Mouse (Mus musculus) midbrain, postnatal 0 days (tissue): ENCODE measurements at regions not wholly inside any gene's neighbourhood (a gene's known extent, or its start where the extent isn't known, plus 50 kb on each side); places are given as distances from the start of the nearest gene placed in this dataset.

Experiments
- ATAC-seq: fragments of 200-750 bp; cut with Nextera tagmentation; 2 replicates; pipeline ENCODE4 v1.8.0; 2017; ENCODE audit warnings: moderate number of reproducible peaks, mild to moderate bottlenecking, moderate TSS enrichment, moderate library complexity; ENCODE audit not compliant: low FRiP score
- DNase-seq: peaks from one replicate; pipeline ENCODE4 v3.0.0-alpha.2; 2015; ENCODE audit warnings: low spot score
- H3K27ac ChIP-seq: fragments of 300-500 bp; sonication (generic); 2 replicates; pipeline ENCODE4 v1.5.1; 2014; ENCODE audit warnings: low read depth, mild to moderate bottlenecking, low read length, mixed read lengths
- H3K27me3 ChIP-seq: fragments of 300-500 bp; sonication (generic); 2 replicates; pipeline ENCODE4 v1.6.1; 2014; ENCODE audit warnings: low read length, control low read depth, mixed read lengths; ENCODE audit not compliant: insufficient read depth
- H3K36me3 ChIP-seq: fragments of 300-500 bp; sonication (generic); 2 replicates; pipeline ENCODE4 v1.6.1; 2014; ENCODE audit warnings: low read length, control low read depth, mixed read lengths; ENCODE audit not compliant: insufficient read depth
- H3K4me1 ChIP-seq: fragments of 300-500 bp; sonication (generic); 2 replicates; pipeline ENCODE4 v1.6.1; 2014; ENCODE audit warnings: mild to moderate bottlenecking, control low read depth, antibody characterized with exemption, low read length, mixed read lengths; ENCODE audit not compliant: insufficient read depth
- H3K4me2 ChIP-seq: fragments of 300-500 bp; sonication (generic); 2 replicates; pipeline ENCODE4 v1.6.1; 2014; ENCODE audit warnings: low read depth, mild to moderate bottlenecking, low read length, mixed read lengths; ENCODE audit not compliant: poor library complexity, severe bottlenecking
- H3K4me3 ChIP-seq: fragments of 300-500 bp; sonication (generic); 2 replicates; pipeline ENCODE4 v1.5.1; 2014; ENCODE audit warnings: low read depth, mild to moderate bottlenecking, low read length, moderate library complexity
- H3K9ac ChIP-seq: fragments of 300-500 bp; sonication (generic); replicated peaks from 2 replicates; pipeline ENCODE4 v1.6.1; 2014; ENCODE audit warnings: mild to moderate bottlenecking, low read length, moderate library complexity, mixed read lengths; ENCODE audit not compliant: poor library complexity, severe bottlenecking
- H3K9me3 ChIP-seq: fragments of 300-500 bp; sonication (generic); 2 replicates; pipeline ENCODE4 v1.6.1; 2016; ENCODE audit warnings: low read length, control low read depth
- CTCF ChIP-seq: IDR thresholded peaks from 2 replicates; pipeline ENCODE4 v1.5.1; 2016; ENCODE audit warnings: antibody characterized with exemption, mild to moderate bottlenecking
- WGBS: fragments of 180-500 bp; shearing (Covaris S2); extraction: QIAGEN DNeasy Blood & Tissue Kit; methylation state at CpG from one replicate; pipeline ENCODE4 v1.1.7; 2014; 5-methylcytosine and 5-hydroxymethylcytosine counted together

DNA sequence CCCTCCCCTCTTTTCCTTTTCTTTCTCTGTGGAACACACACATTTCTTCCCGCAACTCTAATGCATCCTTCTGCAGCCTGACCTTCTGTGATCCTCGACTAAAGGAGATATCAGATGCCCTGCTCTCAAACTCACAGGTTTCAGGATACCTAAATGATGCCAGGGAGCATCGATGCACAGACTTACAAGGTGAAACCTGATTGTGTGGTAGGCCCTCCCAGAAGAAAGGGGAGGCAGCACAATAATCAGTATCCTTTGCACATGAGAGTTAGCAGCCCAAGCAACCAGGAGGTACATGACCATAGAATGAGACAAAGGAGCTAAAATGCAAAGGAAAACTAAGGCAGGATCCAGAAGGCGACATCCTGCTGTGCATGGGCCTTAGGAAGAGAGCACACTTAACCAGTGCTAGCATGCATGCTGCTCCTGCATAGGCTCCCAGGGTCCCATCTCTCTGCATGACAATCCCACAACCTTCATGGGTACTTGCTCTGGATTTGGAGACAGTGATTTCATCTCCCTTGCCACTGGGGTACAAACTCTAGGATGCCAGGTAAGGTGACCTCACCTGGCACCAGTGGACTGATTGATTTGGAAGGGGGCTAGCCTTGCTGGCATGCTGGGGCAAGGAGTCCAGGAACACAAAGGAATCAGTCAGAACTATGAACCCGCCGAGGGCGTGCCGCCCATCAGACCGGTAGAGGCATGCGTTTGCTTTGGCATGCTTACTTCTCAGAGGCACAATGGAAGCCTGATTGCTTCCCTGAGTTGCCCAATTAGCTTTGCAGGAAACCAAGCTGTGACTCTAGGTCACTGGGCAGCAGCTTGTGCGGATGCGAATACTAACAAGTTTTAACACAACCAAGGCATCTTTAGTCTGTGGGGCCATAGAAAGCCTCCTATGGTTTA, 1142.7 kb downstream of the Mrps31 start:
- Histone ChIP-seq H3K9ac (no peak overlapping the region), H3K27me3 (no peaks in the 10 kb centered on the region), H3K4me1 (no peaks in the 10 kb centered on the region), H3K27ac (no peak overlapping the region), H3K9me3 (no peaks in the 10 kb centered on the region), H3K4me3 (no peak overlapping the region), H3K36me3 (no peaks in the 10 kb centered on the region), H3K4me2 (no peak overlapping the region)
- TF ChIP-seq CTCF: no peak
- WGBS: 62% methylated on average over 12 of the region's 12 CpGs
- ATAC-seq (no peak), DNase-seq (no peak)

DNA sequence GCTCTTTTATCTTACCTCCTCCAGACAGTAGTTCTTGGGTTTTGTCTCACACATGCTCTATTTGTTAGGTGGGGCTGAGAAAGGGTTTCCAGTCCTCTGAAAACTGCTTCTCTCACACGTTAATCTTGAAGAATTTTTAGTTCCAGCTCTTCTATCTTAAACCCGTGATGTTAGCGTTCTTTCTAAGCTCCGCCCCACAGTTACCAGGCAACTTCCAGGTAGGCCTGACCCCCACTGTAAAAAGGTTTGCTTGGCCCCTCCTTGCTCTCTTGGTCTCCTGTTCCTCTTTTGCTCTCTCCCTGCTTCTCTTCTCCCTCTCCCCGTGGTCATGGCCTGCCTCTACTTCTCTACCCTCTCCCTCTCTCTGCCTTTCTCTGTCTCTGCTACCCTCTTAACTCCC, 1149.7 kb downstream of the Mrps31 start:
- no peaks in the 10 kb centered on the region for H3K4me1 ChIP-seq
- no peak overlapping the region for H3K4me2 ChIP-seq
- 89% methylated on average over 5 of the region's 5 CpGs for WGBS
- no peak overlapping the region for H3K4me3 ChIP-seq
- no peaks in the 10 kb centered on the region for H3K36me3 ChIP-seq
- DNase-seq: no peak
- no peak for TF ChIP-seq CTCF
- no peak for ATAC-seq
- no peak overlapping the region for H3K27ac ChIP-seq
- no peak overlapping the region for H3K9ac ChIP-seq
- H3K27me3 ChIP-seq: no peaks in the 10 kb centered on the region
- H3K9me3 ChIP-seq: no peaks in the 10 kb centered on the region

DNA sequence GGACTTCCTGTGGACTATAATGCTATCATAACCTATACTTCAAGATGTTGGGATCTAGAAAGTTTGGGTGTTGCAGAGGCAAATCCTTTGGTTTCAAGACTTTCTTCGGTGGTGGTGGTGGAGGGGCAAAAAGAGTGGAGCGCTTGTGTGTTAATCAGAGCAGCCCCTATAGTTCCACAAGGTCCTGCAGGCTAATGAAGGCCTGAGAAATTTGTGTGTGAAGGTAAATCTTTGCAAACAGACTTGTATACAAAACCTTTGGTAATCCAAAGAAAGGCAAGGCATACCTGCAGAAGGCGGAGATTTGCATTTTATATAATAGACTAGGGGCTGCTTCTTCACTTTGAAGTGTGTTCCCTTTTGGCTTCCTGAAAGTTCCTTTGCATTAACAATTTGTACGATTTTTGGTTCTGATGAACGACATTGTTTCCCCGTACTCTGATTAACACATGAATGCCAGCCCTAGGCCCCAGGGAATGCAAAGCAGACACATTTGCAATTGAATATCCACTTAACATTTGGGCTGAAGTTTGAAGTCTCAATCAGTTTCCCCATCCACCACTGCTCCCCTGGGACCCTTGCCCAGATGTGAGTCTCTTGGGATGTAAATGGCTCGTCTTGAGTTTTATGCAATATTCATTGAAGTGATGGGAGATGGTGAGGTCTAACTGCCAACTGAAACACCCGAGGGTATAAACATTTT, 1150.7 kb downstream of the Mrps31 start:
- 15% methylated on average over 8 of the region's 8 CpGs for WGBS
- DNase-seq (peak; percentile 26), ATAC-seq (no peak)
- Histone ChIP-seq H3K9ac (no peak overlapping the region), H3K9me3 (no peaks in the 10 kb centered on the region), H3K27me3 (no peaks in the 10 kb centered on the region), H3K4me2 (peak overlapping the region; percentile 34; the same call in 1 of the 2 replicates), H3K27ac (no peak overlapping the region), H3K4me3 (no peak overlapping the region), H3K36me3 (no peaks in the 10 kb centered on the region), H3K4me1 (no peaks in the 10 kb centered on the region)
- no peak for TF ChIP-seq CTCF

DNA sequence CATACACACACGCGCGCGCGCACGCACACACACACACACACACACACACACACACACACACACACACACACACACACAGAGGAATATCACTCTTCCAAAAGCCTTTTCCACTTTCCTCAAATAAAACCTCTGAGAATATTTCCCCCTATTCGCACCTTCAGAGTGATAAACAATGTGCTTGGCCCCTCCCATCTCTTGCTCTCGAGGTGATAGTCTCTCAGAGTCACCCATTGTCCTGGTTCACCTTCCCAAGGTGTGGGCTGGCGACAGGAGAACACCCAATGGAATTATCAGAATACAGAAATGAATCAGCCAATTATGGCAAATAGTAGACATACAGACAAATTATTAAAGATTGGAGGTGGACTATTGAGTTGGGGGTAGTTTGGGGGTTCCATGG, 1151.3 kb downstream of the Mrps31 start:
- ATAC-seq (no peak), DNase-seq (no peak)
- 19% methylated on average over 9 of the region's 9 CpGs for WGBS

DNA sequence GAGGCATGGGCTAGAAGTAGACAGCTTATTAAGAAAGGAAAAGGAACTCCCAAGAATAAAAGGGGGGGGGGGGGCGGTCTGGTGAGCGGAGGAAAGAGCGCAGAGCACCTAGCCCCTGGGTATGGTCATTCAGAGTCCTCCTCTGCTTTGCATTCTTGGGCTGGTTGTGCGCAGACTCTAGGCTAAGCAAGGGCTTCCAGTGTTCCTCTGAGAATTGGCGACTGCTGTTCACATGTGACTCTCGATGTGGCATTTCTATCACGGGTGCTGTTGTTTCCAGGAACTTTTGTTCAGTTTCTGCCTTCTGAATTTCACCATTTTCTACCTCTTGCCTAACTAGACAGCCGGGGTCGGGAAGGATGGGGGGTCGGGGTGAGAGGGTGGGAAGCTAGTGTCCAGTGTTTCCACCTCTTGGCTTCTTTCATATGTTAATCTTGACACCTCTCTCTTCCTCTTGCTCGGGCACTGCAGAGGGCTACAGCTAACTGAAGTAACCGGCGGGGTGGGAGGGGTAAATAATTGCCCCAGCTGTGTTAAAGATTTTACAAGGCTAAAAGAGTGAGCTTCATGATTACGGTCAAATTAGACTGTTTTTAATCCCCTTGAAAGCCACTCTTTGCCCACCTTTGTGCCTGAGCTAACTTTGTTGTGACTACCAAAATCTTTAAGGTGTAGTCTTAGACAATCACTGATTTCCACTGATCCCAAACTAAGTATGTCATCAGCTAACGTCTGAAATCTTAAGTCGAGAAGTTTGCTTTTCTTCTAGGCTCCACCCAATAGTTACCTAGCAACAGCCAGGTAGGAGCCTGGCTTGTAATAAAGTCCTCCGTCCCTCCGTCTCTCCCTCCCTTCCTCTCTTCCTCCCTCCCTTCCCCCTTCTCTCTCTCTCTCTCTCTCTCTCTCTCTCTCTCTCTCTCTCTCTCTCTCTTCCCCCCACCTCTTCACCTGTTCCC, 1152.2 kb downstream of the Mrps31 start:
- no peaks in the 10 kb centered on the region for H3K4me1 ChIP-seq
- peak overlapping the region; percentile 34 for H3K4me2 ChIP-seq
- H3K9ac ChIP-seq: no peak overlapping the region
- H3K27ac ChIP-seq: no peak overlapping the region
- H3K27me3 ChIP-seq: no peaks in the 10 kb centered on the region
- H3K9me3 ChIP-seq: no peaks in the 10 kb centered on the region
- no peaks in the 10 kb centered on the region for H3K36me3 ChIP-seq
- 5% methylated on average over 18 of the region's 18 CpGs for WGBS
- peak; percentile 46 for DNase-seq
- TF ChIP-seq CTCF: no peak
- ATAC-seq: peak; percentile 44; the same call in 1 of the 2 replicates
- H3K4me3 ChIP-seq: peak overlapping the region; percentile 18; the same call in 1 of the 2 replicates

More for the DNA sequence above, 1151.3 kb downstream of the Mrps31 start:
- TF ChIP-seq CTCF: no peak
- no peaks in the 10 kb centered on the region for H3K9me3 ChIP-seq
- peak overlapping the region; percentile 34 for H3K4me2 ChIP-seq
- no peak overlapping the region for H3K27ac ChIP-seq
- H3K9ac ChIP-seq: no peak overlapping the region
- no peak overlapping the region for H3K4me3 ChIP-seq
- H3K4me1 ChIP-seq: no peaks in the 10 kb centered on the region
- no peaks in the 10 kb centered on the region for H3K36me3 ChIP-seq
- no peaks in the 10 kb centered on the region for H3K27me3 ChIP-seq
